Mouse (Mus musculus) MEL (cell line): ENCODE data around the gene Agps. TPM values are rescaled to one million over a fixed set of nuclear protein-coding genes. Genes with fewer than 3 reads are reported as not detected.
A peak's percentile ranks its signal among the peaks of the same experiment; 100 is the strongest.

Experiments
- DNase-seq: peaks from one replicate; pipeline ENCODE4 v3.0.0; 2011; ENCODE audit warnings: low read depth, low spot score
- H3K27ac ChIP-seq: 2 replicates; pipeline ENCODE4 v1.5.1; 2012; ENCODE audit warnings: low read depth, mild to moderate bottlenecking, control low read depth, low read length, moderate library complexity; ENCODE audit not compliant: control insufficient read depth
- H3K27me3 ChIP-seq, 2 experiments: fragments of 150-350 bp in 1 of 2; sonication (generic) in 1 of 2; 2 replicates each; pipeline ENCODE4 v1.6.1; 2012; ENCODE audit warnings: low read length in 2 of 2, mild to moderate bottlenecking in 2 of 2, improper control_type of control experiment in 1 of 2, moderate library complexity in 1 of 2; ENCODE audit not compliant: insufficient read depth in 2 of 2, control insufficient read depth in 1 of 2
- H3K36me3 ChIP-seq, 2 experiments: 2 replicates each; pipeline ENCODE4 v1.6.1; 2012 to 2014; ENCODE audit warnings: low read length in 2 of 2, improper control_type of control experiment in 1 of 2, inconsistent platforms in 1 of 2, mild to moderate bottlenecking in 1 of 2; ENCODE audit not compliant: insufficient read depth in 2 of 2, control insufficient read depth in 1 of 2
- H3K4me1 ChIP-seq, 2 experiments: fragments of 150-350 bp in 1 of 2; sonication (generic) in 1 of 2; 2 replicates each; pipeline ENCODE4 v1.6.1; 2012; ENCODE audit warnings: low read length in 2 of 2, improper control_type of control experiment in 1 of 2, mild to moderate bottlenecking in 1 of 2; ENCODE audit not compliant: insufficient read depth in 2 of 2, control insufficient read depth in 1 of 2
- H3K4me3 ChIP-seq, 2 experiments: fragments of 150-350 bp in 1 of 2; sonication (generic) in 1 of 2; 2 replicates each; pipeline ENCODE4 v1.5.1; 2012; ENCODE audit warnings: low read depth in 2 of 2, low read length in 2 of 2, mild to moderate bottlenecking in 2 of 2, moderate library complexity in 2 of 2, control low read depth in 1 of 2, improper control_type of control experiment in 1 of 2; ENCODE audit not compliant: control insufficient read depth in 1 of 2, insufficient read depth in 1 of 2
- H3K79me2 ChIP-seq: 2 replicates; pipeline ENCODE4 v1.6.1; 2012; ENCODE audit warnings: mild to moderate bottlenecking, low read length, moderate library complexity; ENCODE audit not compliant: control insufficient read depth, poor library complexity, insufficient read depth
- H3K9ac ChIP-seq: 2 replicates; pipeline ENCODE4 v1.6.1; 2012; ENCODE audit warnings: low read depth, mild to moderate bottlenecking, control low read depth, low read length, moderate library complexity; ENCODE audit not compliant: control insufficient read depth, poor library complexity, severe bottlenecking
- H3K9me3 ChIP-seq: fragments of 150-350 bp; sonication (generic); replicated peaks from 2 replicates; pipeline ENCODE4 v1.6.1; 2012; ENCODE audit warnings: mild to moderate bottlenecking, low read length, improper control_type of control experiment, moderate library complexity; ENCODE audit not compliant: insufficient read depth
- CTCF ChIP-seq, 3 experiments: IDR thresholded peaks in 2 of 3; conservative IDR thresholded peaks in 1 of 3; 2 replicates each; pipeline ENCODE4 v1.5.1; 2011 to 2012; ENCODE audit warnings: low read length in 3 of 3, low read depth in 2 of 3, mild to moderate bottlenecking in 2 of 3, improper control_type of control experiment in 1 of 3, inconsistent platforms in 1 of 3, mixed read lengths in 1 of 3, moderate library complexity in 1 of 3; ENCODE audit not compliant: control insufficient read depth in 1 of 3, insufficient read depth in 1 of 3, poor library complexity in 1 of 3, severe bottlenecking in 1 of 3
- ETS1 ChIP-seq: IDR thresholded peaks from 2 replicates; pipeline ENCODE4 v1.6.1; 2012; ENCODE audit warnings: low read depth, mild to moderate bottlenecking, inconsistent platforms, low read length, improper control_type of control experiment, moderate library complexity
- KAT2A ChIP-seq: conservative IDR thresholded peaks from 2 replicates; pipeline ENCODE4 v1.6.1; 2012; ENCODE audit warnings: low read depth, low read length, improper control_type of control experiment, inconsistent platforms
- MXI1 ChIP-seq: IDR thresholded peaks from 2 replicates; pipeline ENCODE4 v1.6.1; 2011; ENCODE audit warnings: mild to moderate bottlenecking, low read depth, low read length, improper control_type of control experiment
- MYB ChIP-seq: IDR thresholded peaks from 2 replicates; pipeline ENCODE4 v1.6.1; 2011; ENCODE audit warnings: mild to moderate bottlenecking, low read depth, low read length, improper control_type of control experiment
- MYC ChIP-seq: IDR thresholded peaks from 2 replicates; pipeline ENCODE4 v1.6.1; 2011; ENCODE audit warnings: low read depth, mild to moderate bottlenecking, low read length, improper control_type of control experiment, moderate library complexity
- RAD21 ChIP-seq: IDR thresholded peaks from 2 replicates; pipeline ENCODE4 v1.6.1; 2011; ENCODE audit warnings: mild to moderate bottlenecking, low read depth, low read length, improper control_type of control experiment
- SMC3 ChIP-seq: IDR thresholded peaks from 2 replicates; pipeline ENCODE4 v1.6.1; 2011; ENCODE audit warnings: low read depth, low read length, improper control_type of control experiment
- TAL1 ChIP-seq: IDR thresholded peaks from 2 replicates; pipeline ENCODE4 v1.6.1; 2012; ENCODE audit warnings: mild to moderate bottlenecking, inconsistent platforms, low read length, moderate library complexity, mixed read lengths
- TCF12 ChIP-seq: IDR thresholded peaks from 2 replicates; pipeline ENCODE4 v1.6.1; 2014; ENCODE audit warnings: low read depth, mild to moderate bottlenecking, inconsistent platforms, low read length, improper control_type of control experiment, moderate library complexity
- ZNF384 ChIP-seq: IDR thresholded peaks from 2 replicates; pipeline ENCODE4 v1.6.1; 2012; ENCODE audit warnings: low read depth, mild to moderate bottlenecking, inconsistent platforms, low read length, improper control_type of control experiment
- polyA plus RNA-seq, 2 experiments: library from polyadenylated mRNA; stranded (reverse) in 1 of 2; unstranded in 1 of 2; fragments of >175 nt in 1 of 2; fragments of >200 nt in 1 of 2; gene quantifications; 2 replicates each; pipeline versions ENCODE4 v1.2.1 to v1.2.4; 2012; ENCODE audit warnings: low replicate concordance in 2 of 2, low read depth in 1 of 2; ENCODE audit not compliant: insufficient read length in 2 of 2, insufficient read depth in 1 of 2, missing spikeins in 1 of 2
- total RNA-seq: library from RNA; depleted of rRNA; stranded (reverse); fragments of 300-350 nt; gene quantifications from 2 replicates; pipeline ENCODE4 v1.2.3, GENCODE M21; 2012

Agps gene
- total and polyA plus RNA-seq, 3 experiments = 32.3 to 47.8 TPM; not detected in 1

DNA sequence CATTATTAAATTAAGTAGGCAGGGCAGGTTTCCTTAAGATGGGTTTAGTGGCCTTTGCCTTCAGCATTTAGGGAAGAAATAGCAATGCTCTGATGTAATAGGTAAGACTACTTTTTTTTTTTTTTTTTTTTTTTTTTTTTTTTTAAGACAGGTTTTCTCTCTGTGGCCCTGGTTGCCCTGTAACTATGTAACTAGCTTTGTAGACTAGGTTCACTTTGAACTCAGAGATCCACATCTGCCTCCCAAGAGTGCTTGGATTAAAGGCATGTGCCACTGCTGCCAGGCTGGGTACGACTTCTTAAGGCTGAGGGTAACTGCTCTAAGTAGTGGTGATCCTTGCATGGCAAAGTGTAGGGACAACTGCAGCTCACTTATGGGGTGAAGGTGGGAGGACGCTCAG lies 2.5 kb downstream of the Agps start:
- H3K9me3 ChIP-seq = no peaks in the 10 kb centered on the region
- H3K9ac ChIP-seq = no peak overlapping the region
- DNase-seq = no peak
- H3K36me3 ChIP-seq = peaks cover 1 to 24% of the 10 kb centered on the region in 2 experiments; a peak in 3 of 4 replicates
- peaks cover 0 to 22% of the 10 kb centered on the region in 2 experiments; a peak in 2 of 4 replicates for H3K4me1 ChIP-seq
- H3K4me3 ChIP-seq = no peak overlapping the region
- peaks cover 54% of the 10 kb centered on the region for H3K79me2 ChIP-seq
- TF ChIP-seq MYB (no peak), TAL1 (no peak), KAT2A (no peak), ZNF384 (peak; percentile 67), ETS1 (no peak)
- no peak overlapping the region for H3K27ac ChIP-seq
- H3K27me3 ChIP-seq = no peaks in the 10 kb centered on the region

DNA sequence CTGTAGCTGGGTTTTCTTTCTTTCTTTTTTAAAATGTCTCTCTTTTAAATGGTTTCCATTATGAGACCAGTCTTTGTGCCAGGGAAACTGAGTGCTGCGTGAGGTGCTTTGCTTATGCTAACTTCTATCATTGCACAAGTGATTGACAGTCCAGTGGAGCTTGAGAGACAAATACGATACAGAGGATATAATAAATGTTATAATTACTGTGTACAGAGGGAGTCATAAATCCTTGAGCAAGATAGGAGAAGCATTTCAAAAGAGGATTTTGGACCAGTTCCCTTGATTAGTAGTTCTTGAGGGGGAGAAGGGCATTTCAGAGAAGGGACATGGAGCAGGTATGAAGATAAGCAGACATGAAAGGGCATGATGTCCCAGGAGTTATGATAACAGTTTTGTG lies 10.3 kb downstream of the Agps start:
- H3K9me3 ChIP-seq = no peaks in the 10 kb centered on the region
- DNase-seq = no peak
- peaks cover 51% of the 10 kb centered on the region for H3K79me2 ChIP-seq
- H3K27me3 ChIP-seq = no peaks in the 10 kb centered on the region
- 0 out of 2 replicates have a peak, but pooled peaks have one; percentile 14 for TF ChIP-seq TAL1
- TF ChIP-seq TCF12 = peak; percentile 31; the same call in 1 of the 2 replicates
- no peak for TF ChIP-seq MXI1
- H3K4me1 ChIP-seq = peaks cover 0 to 3% of the 10 kb centered on the region in 2 experiments; a peak in 2 of 4 replicates
- no peak overlapping the region for H3K4me3 ChIP-seq
- no peak overlapping the region for H3K27ac ChIP-seq
- H3K9ac ChIP-seq = no peak overlapping the region
- peaks cover 0 to 13% of the 10 kb centered on the region in 2 experiments for H3K36me3 ChIP-seq

DNA sequence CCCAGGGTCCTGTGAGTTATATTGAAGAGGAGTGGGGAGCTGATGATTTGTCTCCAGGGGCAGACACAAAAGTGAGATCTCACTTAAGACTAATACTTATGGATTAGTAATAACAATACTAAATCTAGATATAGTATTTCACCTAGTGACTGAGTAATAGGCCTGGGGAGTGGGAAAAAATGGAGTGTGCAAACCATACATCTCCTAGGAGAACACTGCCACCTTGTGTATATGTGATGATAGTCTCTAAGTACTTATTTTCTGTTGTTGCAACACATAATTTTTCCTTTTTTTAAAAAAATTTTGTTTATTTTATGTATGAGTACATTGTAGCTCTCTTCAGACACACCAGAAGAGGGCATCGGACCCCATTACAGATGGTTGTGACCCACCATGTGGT lies 15.7 kb downstream of the Agps start:
- peak; percentile 28 for DNase-seq
- Histone ChIP-seq H3K9ac (no peak overlapping the region), H3K27me3 (no peaks in the 10 kb centered on the region), H3K4me3 (no peak overlapping the region), H3K27ac (no peak overlapping the region), H3K36me3 (peaks cover 4% of the 10 kb centered on the region in 2 experiments; a peak in 3 of 4 replicates), H3K9me3 (no peaks in the 10 kb centered on the region), H3K4me1 (no peaks in the 10 kb centered on the region), H3K79me2 (peaks cover 27% of the 10 kb centered on the region)
- TF ChIP-seq CTCF (IDR thresholded peaks at IDR 0.05 in 2 of 3, conservative IDR thresholded peaks at IDR 0.05 in 1 of 3; ENCODE audit: control insufficient read depth in 1 of 3, insufficient read depth in 1 of 3, low read depth in 2 of 3, low read length in 3 of 3, poor library complexity in 1 of 3, severe bottlenecking in 1 of 3) (peak in 2 of 3 experiments; percentile 8 to 40; a peak in 2 of 6 replicates), RAD21 (peak; percentile 33), MYC (no peak), SMC3 (peak; percentile 18; the same call in 1 of the 2 replicates)
